Mouse (Mus musculus) right cerebral cortex, postnatal 36 days (tissue): Measurements from ENCODE around the gene Tsga10ip.
"Not testable (repeated sequence)": the region's sequence is repeated elsewhere in the genome, so short reads cannot be mapped to it uniquely, and the experiment has no call there.

Source experiments
- DNase-seq, 2 experiments: peaks; one replicate each; pipeline ENCODE4 v3.0.0; 2022; ENCODE audit warnings: low spot score in 2 of 2, mixed read lengths in 1 of 2

The Tsga10ip gene

GRCm38 (mm10) chr19:5424092-5424781, 21.9 kb upstream of the Tsga10ip start:
- peak; percentile 51 to 55 for DNase-seq

- DNase-seq, result no peak
Measured at GRCm38 (mm10) chr19:5423561-5423960, 21.2 kb upstream of the Tsga10ip start.

GRCm38 (mm10) chr19:5422895-5423443, 20.6 kb upstream of the Tsga10ip start:
- DNase-seq, result no peak

- no peak for DNase-seq
Measured at GRCm38 (mm10) chr19:5422267-5422666, 19.9 kb upstream of the Tsga10ip start.

- no peak for DNase-seq
Measured at GRCm38 (mm10) chr19:5421784-5422183, 19.5 kb upstream of the Tsga10ip start.

GRCm38 (mm10) chr19:5420579-5420978, 18.3 kb upstream of the Tsga10ip start:
- DNase-seq, result no peak

- no peak for DNase-seq
Measured at GRCm38 (mm10) chr19:5419630-5420029, 17.3 kb upstream of the Tsga10ip start.

- DNase-seq, result no peak
Measured at GRCm38 (mm10) chr19:5418750-5419466, 16.6 kb upstream of the Tsga10ip start.

- DNase-seq, result no peak
Measured at GRCm38 (mm10) chr19:5414534-5414957, 12.2 kb upstream of the Tsga10ip start.

- no peak for DNase-seq
Measured at GRCm38 (mm10) chr19:5413840-5414239, 11.5 kb upstream of the Tsga10ip start.

- DNase-seq, result no peak
Measured at GRCm38 (mm10) chr19:5411961-5412360, 9.6 kb upstream of the Tsga10ip start.

- no peak for DNase-seq
Measured at GRCm38 (mm10) chr19:5410641-5411040, 8.3 kb upstream of the Tsga10ip start.

- DNase-seq, result no peak
Measured at GRCm38 (mm10) chr19:5409068-5409467, 6.7 kb upstream of the Tsga10ip start.

- DNase-seq, result no peak
Measured at GRCm38 (mm10) chr19:5408057-5409001, 6.0 kb upstream of the Tsga10ip start.

GRCm38 (mm10) chr19:5407133-5407532, 4.8 kb upstream of the Tsga10ip start:
- DNase-seq, result no peak

- DNase-seq, result peak in 1 of 2 experiments; percentile 41
Measured at GRCm38 (mm10) chr19:5406531-5407126, 4.3 kb upstream of the Tsga10ip start.

- no peak for DNase-seq
Measured at GRCm38 (mm10) chr19:5405924-5406323, 3.6 kb upstream of the Tsga10ip start.

GRCm38 (mm10) chr19:5401073-5401472, 1.3 kb downstream of the Tsga10ip start:
- DNase-seq, result not testable (repeated sequence)

- DNase-seq, result no peak
Measured at GRCm38 (mm10) chr19:5395371-5395770, 7.0 kb downstream of the Tsga10ip start.

GRCm38 (mm10) chr19:5394168-5394567, 8.2 kb downstream of the Tsga10ip start:
- no peak for DNase-seq

- DNase-seq, result no peak
Measured at GRCm38 (mm10) chr19:5392892-5393291, 9.4 kb downstream of the Tsga10ip start.
